ENCODE assay signal across 10 mouse cellular contexts in genomic region chr11:100721254-100721653, GRCm38 (mm10). TPM values are rescaled to one million over a fixed set of nuclear protein-coding genes. Genes with fewer than 3 reads are reported as not detected.
DNase-seq lines count a peak whose midpoint lies in the region; ATAC-seq and TF ChIP-seq lines count a peak whose summit lies in the region.
"Had no signal": no experiment of that assay in that cellular context is flagged by ENCODE, and none has a peak within 500 bp of the region (broad histone marks: within the 10 kb centered on the region; RNA-seq: fewer than 3 reads in every experiment).

No protein-coding gene starts in this region.

- TF ChIP-seq POLR2A in bone marrow, adult 2 months (IDR thresholded peaks at IDR 0.05; ENCODE audit: borderline replicate concordance, control insufficient read depth, low read depth, low read length), result no peak

- peak overlapping the region; percentile 69 for H3K9ac ChIP-seq in heart, embryonic 13.5 days
- H3K9ac ChIP-seq: liver, embryonic 14.5 days had no signal

- 5% methylated on average over 4 of the region's 4 CpGs for WGBS in bone marrow, adult 2 months
- 46% methylated on average over 4 of the region's 4 CpGs for WGBS in heart, embryonic 13.5 days
- 2% methylated on average over 4 of the region's 4 CpGs for WGBS in macrophage (ENCODE audit: missing documents)

- H3K4me3 ChIP-seq in layer of hippocampus, adult 2 months, result no peak overlapping the region
- no peak overlapping the region for H3K4me3 ChIP-seq in bone marrow, adult 2 months (replicated peaks; ENCODE audit: control insufficient read depth, low read depth, low read length)
- no peak overlapping the region for H3K4me3 ChIP-seq in heart, embryonic 13.5 days
- no peak overlapping the region for H3K4me3 ChIP-seq in macrophage (ENCODE audit: inconsistent target)

- no peak for ATAC-seq in heart, embryonic 13.5 days (ENCODE audit: extremely low read depth, insufficient number of reproducible peaks, low FRiP score, low TSS enrichment)
- ATAC-seq in CD4-positive, CD25-positive, alpha-beta regulatory T cell, adult 4 months, result no peak

- DNase-seq in layer of hippocampus, adult 2 months (ENCODE audit: low spot score in 2 of 2), result no peak
- no peak for DNase-seq in layer of hippocampus, postnatal 14 days (ENCODE audit: low spot score in 2 of 2)
- no peak for DNase-seq in thymus, postnatal 4 days
- DNase-seq in cerebellum, adult 9-10 months, result no peak

- H3K9me3 ChIP-seq in heart, embryonic 13.5 days, result no peaks in the 10 kb centered on the region

- H3K27ac ChIP-seq in layer of hippocampus, adult 2 months, result peak overlapping the region; percentile 87
- peak overlapping the region; percentile 27 for H3K27ac ChIP-seq in bone marrow, adult 2 months (ENCODE audit: control insufficient read depth, insufficient read depth, low read depth, low read length, poor library complexity)
- H3K27ac ChIP-seq in heart, embryonic 13.5 days (replicated peaks), result peak overlapping the region; percentile 85
- H3K27ac ChIP-seq in macrophage, result peak overlapping the region; percentile 94

- H3K79me2 ChIP-seq in macrophage (ENCODE audit: inconsistent target), result peaks cover 96% of the 10 kb centered on the region

- no peaks in the 10 kb centered on the region for H3K27me3 ChIP-seq in heart, embryonic 13.5 days (replicated peaks)

- peaks cover 37% of the 10 kb centered on the region for H3K36me3 ChIP-seq in heart, embryonic 13.5 days
- peaks cover 22% of the 10 kb centered on the region for H3K36me3 ChIP-seq in macrophage (ENCODE audit: inconsistent target)

- peak overlapping the region; percentile 40 for H3K4me2 ChIP-seq in heart, embryonic 13.5 days

- no peak for TF ChIP-seq CTCF in layer of hippocampus, adult 2 months (conservative IDR thresholded peaks at IDR 0.05)
- no peak for TF ChIP-seq CTCF in bone marrow, adult 2 months (IDR thresholded peaks at IDR 0.05; ENCODE audit: control insufficient read depth, insufficient read depth, low read length)

- H3K4me1 ChIP-seq in bone marrow, adult 2 months (ENCODE audit: control insufficient read depth, insufficient read depth, low read length), result peaks cover 18% of the 10 kb centered on the region
- peaks cover 67% of the 10 kb centered on the region for H3K4me1 ChIP-seq in heart, embryonic 13.5 days

RNA-seq across cellular contexts. Expression of gene Hspb9, which starts 7.6 kb away (rescaled TPM):
- total RNA-seq in layer of hippocampus, adult 2 months (2021), result not detected
- total RNA-seq in layer of hippocampus, postnatal 14 days (2021), result not detected
- polyA plus RNA-seq in bone marrow, adult 2 months (2011; ENCODE audit: insufficient read depth, insufficient read length, low replicate concordance, missing spikeins), result not detected in 2 replicates
- polyA plus RNA-seq in heart, embryonic 13.5 days (2015; fragmentation: Nextera tagmentation; extraction: Ambion mirVana), result 0.21 TPM in 1 of 2 replicates, not detected in the other
- total RNA-seq in macrophage (2018; cell fraction: chromatin; rRNA removed), result 1 to 10 TPM in 6 of 26 experiments, not detected in 20; 1.5 to 3.3 (median 1.7) TPM
- under 1 TPM in 10 of 26 experiments, not detected in 16; 0.25 to 0.92 (median 0.34) TPM for total RNA-seq in macrophage (2018; cell fraction: cytosol; rRNA removed)
- 1 to 10 TPM in 8 of 26 experiments, under 1 TPM in 1, not detected in 17; 0.99 to 5.3 (median 3.1) TPM for total RNA-seq in macrophage (2018; cell fraction: nucleus; rRNA removed)
- not detected in 3 replicates for polyA plus RNA-seq in macrophage (2018)
- 1 to 10 TPM in 1 of 2 experiments, not detected in 1; 1.0 TPM for polyA plus RNA-seq in CD4-positive, CD25-positive, alpha-beta regulatory T cell, adult 4 months (2017; shearing (Covaris generic))
- total RNA-seq: common myeloid progenitor, adult 5-6 weeks had no signal

RNA-seq across cellular contexts. Expression of gene Kat2a, which starts 9.0 kb away (rescaled TPM):
- total RNA-seq in layer of hippocampus, adult 2 months (2021), result 10 to 100 TPM; 55.4 to 57.8 TPM
- total RNA-seq in layer of hippocampus, postnatal 14 days (2021), result 10 to 100 TPM; 54.5 to 59.7 TPM
- polyA plus RNA-seq in bone marrow, adult 2 months (2011; ENCODE audit: insufficient read depth, insufficient read length, low replicate concordance, missing spikeins), result 7.6 and 16.3 TPM in 2 replicates
- 33.4 and 34.7 TPM in 2 replicates for polyA plus RNA-seq in heart, embryonic 13.5 days (2015; fragmentation: Nextera tagmentation; extraction: Ambion mirVana)
- 10 to 100 TPM; 35.6 to 91.5 (median 59.1) TPM for total RNA-seq in macrophage (2018; cell fraction: chromatin; rRNA removed)
- total RNA-seq in macrophage (2018; cell fraction: cytosol; rRNA removed), result 10 to 100 TPM; 11.8 to 23.7 (median 19.2) TPM
- 10 to 100 TPM; 16.9 to 85.9 (median 40.5) TPM for total RNA-seq in macrophage (2018; cell fraction: nucleus; rRNA removed)
- 22.4 to 41.0 TPM (median 23.3 TPM) in 3 replicates for polyA plus RNA-seq in macrophage (2018)
- 10 to 100 TPM; 11.1 to 13.2 TPM for polyA plus RNA-seq in CD4-positive, CD25-positive, alpha-beta regulatory T cell, adult 4 months (2017; shearing (Covaris generic))

RNA-seq across cellular contexts. Expression of gene Rab5c, which starts 16.8 kb away (rescaled TPM):
- 100 to 1,000 TPM; 137 to 148 TPM for total RNA-seq in layer of hippocampus, adult 2 months (2021)
- total RNA-seq in layer of hippocampus, postnatal 14 days (2021), result 100 to 1,000 TPM; 145 to 150 TPM
- 91.8 and 126 TPM in 2 replicates for polyA plus RNA-seq in bone marrow, adult 2 months (2011; ENCODE audit: insufficient read depth, insufficient read length, low replicate concordance, missing spikeins)
- polyA plus RNA-seq in heart, embryonic 13.5 days (2015; fragmentation: Nextera tagmentation; extraction: Ambion mirVana), result 13.4 and 13.6 TPM in 2 replicates
- 100 to 1,000 TPM in 1 of 26 experiments, 10 to 100 TPM in 25; 39.2 to 102 (median 64.6) TPM for total RNA-seq in macrophage (2018; cell fraction: chromatin; rRNA removed)
- 100 to 1,000 TPM; 286 to 464 (median 359) TPM for total RNA-seq in macrophage (2018; cell fraction: cytosol; rRNA removed)
- total RNA-seq in macrophage (2018; cell fraction: nucleus; rRNA removed), result 100 to 1,000 TPM in 24 of 26 experiments, 10 to 100 TPM in 2; 81.7 to 239 (median 158) TPM
- polyA plus RNA-seq in macrophage (2018), result 348 to 578 TPM (median 378 TPM) in 3 replicates
- polyA plus RNA-seq in CD4-positive, CD25-positive, alpha-beta regulatory T cell, adult 4 months (2017; shearing (Covaris generic)), result 10 to 100 TPM; 21.2 to 35.8 TPM

RNA-seq across cellular contexts. Expression of gene Dhx58, which starts 17.2 kb away (rescaled TPM):
- 1 to 10 TPM; 1.6 to 2.3 TPM for total RNA-seq in layer of hippocampus, adult 2 months (2021)
- total RNA-seq in layer of hippocampus, postnatal 14 days (2021), result 1 to 10 TPM in 1 of 2 experiments, under 1 TPM in 1; 0.93 to 1.4 TPM
- polyA plus RNA-seq in bone marrow, adult 2 months (2011; ENCODE audit: insufficient read depth, insufficient read length, low replicate concordance, missing spikeins), result 13.2 and 34.6 TPM in 2 replicates
- polyA plus RNA-seq in heart, embryonic 13.5 days (2015; fragmentation: Nextera tagmentation; extraction: Ambion mirVana), result 1.5 and 1.9 TPM in 2 replicates
- total RNA-seq in macrophage (2018; cell fraction: chromatin; rRNA removed), result 100 to 1,000 TPM; 134 to 515 (median 340) TPM
- 100 to 1,000 TPM in 13 of 26 experiments, 10 to 100 TPM in 13; 58.7 to 198 (median 123) TPM for total RNA-seq in macrophage (2018; cell fraction: cytosol; rRNA removed)
- 100 to 1,000 TPM; 150 to 535 (median 277) TPM for total RNA-seq in macrophage (2018; cell fraction: nucleus; rRNA removed)
- 42.8 to 129 TPM (median 87.0 TPM) in 3 replicates for polyA plus RNA-seq in macrophage (2018)
- 10 to 100 TPM; 31.6 to 60.3 TPM for polyA plus RNA-seq in CD4-positive, CD25-positive, alpha-beta regulatory T cell, adult 4 months (2017; shearing (Covaris generic))

RNA-seq across cellular contexts. Expression of gene Zfp385c, which starts 29.0 kb away (rescaled TPM):
- total RNA-seq in layer of hippocampus, adult 2 months (2021), result under 1 TPM; 0.20 to 0.67 TPM
- total RNA-seq in layer of hippocampus, postnatal 14 days (2021), result 1 to 10 TPM in 1 of 2 experiments, under 1 TPM in 1; 0.17 to 1.2 TPM
- not detected in 2 replicates for polyA plus RNA-seq in bone marrow, adult 2 months (2011; ENCODE audit: insufficient read depth, insufficient read length, low replicate concordance, missing spikeins)
- 0.09 and 0.51 TPM in 2 replicates for polyA plus RNA-seq in heart, embryonic 13.5 days (2015; fragmentation: Nextera tagmentation; extraction: Ambion mirVana)
- total RNA-seq in macrophage (2018; cell fraction: chromatin; rRNA removed), result 1 to 10 TPM in 3 of 26 experiments, under 1 TPM in 2, not detected in 21; 0.49 to 3.0 (median 1.0) TPM
- total RNA-seq in macrophage (2018; cell fraction: cytosol; rRNA removed), result 1 to 10 TPM in 10 of 26 experiments, under 1 TPM in 16; 0.26 to 2.0 (median 0.87) TPM
- total RNA-seq in macrophage (2018; cell fraction: nucleus; rRNA removed), result 1 to 10 TPM in 7 of 26 experiments, under 1 TPM in 9, not detected in 10; 0.17 to 2.5 (median 0.95) TPM
- 0.14 to 1.2 TPM (median 0.57 TPM) in 3 replicates for polyA plus RNA-seq in macrophage (2018)
- under 1 TPM in 1 of 2 experiments, not detected in 1; 0.23 TPM for polyA plus RNA-seq in CD4-positive, CD25-positive, alpha-beta regulatory T cell, adult 4 months (2017; shearing (Covaris generic))
- total RNA-seq: common myeloid progenitor, adult 5-6 weeks had no signal
- polyA plus RNA-seq: liver, embryonic 14.5 days had no signal

Comparison
In these comparisons a context has a peak if more than half of its experiments do, and no peak if none do; other contexts are left out.
1. H3K27ac ChIP-seq: peak in every context shown above with its lines; median percentile 94 in macrophage; 87 in layer of hippocampus, adult 2 months; 85 in heart, embryonic 13.5 days; 27 in bone marrow, adult 2 months.